Mouse (Mus musculus) liver, embryonic 12.5 days (tissue): ENCODE data around the gene Ap5z1. TPM values are rescaled to one million over a fixed set of nuclear protein-coding genes. Genes with fewer than 3 reads are reported as not detected.

Source experiments
- polyA plus RNA-seq: library from polyadenylated mRNA; unstranded; fragments of >200 nt; fragmentation: Nextera tagmentation; extraction: Ambion mirVana; gene quantifications from 2 replicates; pipeline ENCODE4 v1.2.1, GENCODE M21; 2016

The Ap5z1 gene
- polyA plus RNA-seq, 1 experiment from 2014 or later, result 7.4 TPM

Other genes starting within 250 kb of the Ap5z1 start
- gene Foxk1, start 62.4 kb upstream of the Ap5z1 start, polyA plus RNA-seq, result 3.1 and 4.1 TPM in 2 replicates
- 0.05 TPM in 1 of 2 replicates, not detected in the other for gene Papolb, start 66.1 kb downstream of the Ap5z1 start, polyA plus RNA-seq
- 0.43 and 0.54 TPM in 2 replicates for gene Radil, start 87.2 kb downstream of the Ap5z1 start, polyA plus RNA-seq
- 15.3 and 17.3 TPM in 2 replicates for gene Mmd2, start 144.9 kb downstream of the Ap5z1 start, polyA plus RNA-seq
- gene Wipi2, start 163.8 kb downstream of the Ap5z1 start, polyA plus RNA-seq, result 46.7 and 50.1 TPM in 2 replicates
- gene Slc29a4, start 228.6 kb downstream of the Ap5z1 start, polyA plus RNA-seq, result 0.38 and 0.72 TPM in 2 replicates